Mouse (Mus musculus): ENCODE measurements at regions not wholly inside any gene's neighbourhood (a gene's known extent, or its start where the extent isn't known, plus 50 kb on each side); places are given as distances from the start of the nearest gene placed in this dataset.

DNA sequence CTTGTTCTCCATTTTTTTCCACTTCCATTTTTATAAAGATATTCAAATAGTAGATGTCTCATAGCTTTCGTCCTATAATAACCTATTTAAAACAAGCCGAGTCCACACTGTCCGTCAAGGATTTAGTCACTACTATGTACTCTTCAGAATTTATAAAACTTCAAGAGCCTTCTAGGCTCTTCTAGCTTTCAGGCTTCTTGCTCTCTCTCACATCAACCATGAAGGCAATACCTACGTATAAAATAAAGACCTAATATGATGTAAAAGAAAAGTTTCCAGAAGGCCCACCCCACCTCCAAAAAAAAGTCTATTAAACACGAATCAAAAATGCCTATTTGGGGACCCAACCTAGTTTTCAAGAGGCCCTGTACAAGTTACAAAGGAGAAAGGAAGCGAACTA, 57.0 kb upstream of the Ifne start:
- DNase-seq (ENCODE audit: extremely low spot score in 1 of 2, low spot score in 2 of 2): no peak
- intact Hi-C loops (cut with DNase I): loop anchor here (5.0 kb wide), 2 partner anchors 65 to 190 kb away; no protein-coding TSS in a partner anchor
- no peak for TF ChIP-seq CTCF (IDR thresholded peaks at IDR 0.05)
- no peak overlapping the region for H3K27ac ChIP-seq
- no peak overlapping the region for H3K4me3 ChIP-seq

DNA sequence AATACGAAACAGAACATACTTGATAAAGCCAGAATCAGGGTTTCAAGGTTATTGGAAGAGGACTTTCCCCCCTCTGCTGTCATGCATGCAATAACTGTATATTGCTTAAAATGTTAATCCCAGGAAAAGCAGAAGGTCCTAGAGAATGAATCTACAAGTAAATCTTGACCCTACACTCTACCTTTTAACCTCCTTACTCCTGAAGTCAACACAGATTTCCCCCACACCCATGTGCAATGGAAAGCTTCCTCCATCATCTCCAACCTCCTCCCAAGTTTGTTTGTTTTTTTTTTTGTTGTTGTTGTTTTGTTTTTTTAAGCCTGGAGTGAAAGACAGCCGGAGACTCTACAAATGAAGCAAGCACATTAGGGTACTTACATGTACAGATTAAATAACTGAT, 55.9 kb upstream of the Ifne start:
- no peak for TF ChIP-seq CTCF (IDR thresholded peaks at IDR 0.05)
- no peak overlapping the region for H3K27ac ChIP-seq
- intact Hi-C loops (cut with DNase I): loop anchor here (5.0 kb wide), 2 partner anchors 66 to 191 kb away; no protein-coding TSS in a partner anchor
- no peak for DNase-seq (ENCODE audit: extremely low spot score in 1 of 2, low spot score in 2 of 2)
- no peak overlapping the region for H3K4me3 ChIP-seq

DNA sequence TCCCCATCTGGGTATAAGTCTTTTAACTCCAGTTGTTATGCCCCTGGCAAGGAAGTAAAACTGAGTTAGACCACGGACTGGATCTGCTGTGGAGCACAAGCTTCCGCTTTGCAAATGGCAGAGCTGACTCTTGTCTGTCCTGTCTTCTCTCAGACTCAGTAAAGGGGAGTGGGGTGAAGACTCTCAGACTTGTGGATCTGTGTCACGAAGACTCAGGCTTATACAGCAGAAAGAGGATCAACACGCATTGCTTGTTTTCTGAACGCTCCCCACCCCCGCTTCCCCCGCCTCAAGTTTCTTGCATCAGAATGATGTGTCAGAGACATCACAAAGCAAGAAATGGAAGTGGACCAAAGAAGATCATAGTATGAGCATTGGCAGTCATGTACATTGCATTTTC, 55.3 kb upstream of the Ifne start:
- intact Hi-C loops (cut with DNase I): loop anchor here (5.0 kb wide), 2 partner anchors 67 to 192 kb away; no protein-coding TSS in a partner anchor
- no peak overlapping the region for H3K4me3 ChIP-seq
- TF ChIP-seq CTCF (IDR thresholded peaks at IDR 0.05): no peak
- H3K27ac ChIP-seq: no peak overlapping the region
- DNase-seq (ENCODE audit: extremely low spot score in 1 of 2, low spot score in 2 of 2): no peak

DNA sequence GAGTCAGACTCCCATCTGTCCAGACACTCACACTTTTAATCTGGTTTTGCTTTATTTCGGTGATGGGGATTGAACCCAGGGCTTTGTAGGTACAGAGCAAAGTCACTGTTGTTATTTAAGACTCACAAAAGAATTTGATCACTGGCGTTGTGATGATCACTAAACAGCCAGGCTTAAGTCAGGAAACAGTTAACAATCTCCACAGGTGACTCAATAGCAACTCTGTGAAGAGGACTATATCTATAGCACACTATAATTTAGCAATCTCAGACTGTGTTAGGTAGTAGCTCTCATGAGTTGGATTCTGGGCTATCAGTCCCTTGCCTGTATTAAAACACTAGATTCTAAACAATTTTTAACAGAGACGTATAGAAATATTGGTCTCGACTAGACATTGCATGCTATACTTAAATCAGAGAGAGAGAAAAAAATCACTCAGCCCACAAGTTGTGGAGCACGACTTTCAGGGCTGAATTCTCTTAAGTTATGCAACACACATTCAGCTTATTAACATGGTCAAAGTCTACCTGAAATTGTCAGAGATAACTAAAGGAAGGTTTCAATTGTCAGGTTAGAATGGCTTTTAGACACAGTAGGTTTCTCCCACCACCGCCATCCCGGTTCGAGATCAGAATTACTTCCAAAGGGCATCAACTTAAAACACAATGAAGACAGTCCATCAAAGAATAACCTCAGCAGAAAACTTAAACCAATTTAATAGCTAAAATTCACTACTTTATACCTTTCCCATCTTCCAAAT, 54.4 kb upstream of the Ifne start:
- Histone ChIP-seq H3K4me3 (no peak overlapping the region), H3K27ac (no peak overlapping the region)
- no peak for DNase-seq (ENCODE audit: extremely low spot score in 1 of 2, low spot score in 2 of 2)
- intact Hi-C loops (cut with DNase I): loop anchor here (5.0 kb wide), 2 partner anchors 68 to 193 kb away; no protein-coding TSS in a partner anchor
- no peak for TF ChIP-seq CTCF (IDR thresholded peaks at IDR 0.05)

DNA sequence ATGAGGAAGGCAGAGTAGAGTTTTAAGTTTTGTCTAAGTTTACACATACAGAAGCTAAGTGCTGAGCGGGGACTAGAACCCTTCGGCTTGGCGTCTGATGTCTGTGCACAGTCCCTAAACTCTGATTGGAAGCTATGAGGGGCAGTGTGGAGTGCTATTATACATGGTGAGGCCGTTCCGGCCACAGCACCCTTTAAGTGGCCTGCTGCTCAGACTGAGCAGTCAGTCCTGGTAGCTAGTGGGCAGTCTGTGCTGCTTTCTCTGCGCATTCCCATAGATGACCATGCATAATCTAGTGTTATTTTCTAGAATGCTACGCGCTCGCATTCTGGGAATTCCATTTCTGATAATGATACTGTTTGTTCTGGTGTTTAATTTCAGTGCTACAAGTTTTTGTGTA, 51.2 kb upstream of the Ifne start:
- intact Hi-C loops (cut with DNase I): no loop called here
- H3K27ac ChIP-seq: no peak overlapping the region
- TF ChIP-seq CTCF (IDR thresholded peaks at IDR 0.05): no peak
- H3K4me3 ChIP-seq: no peak overlapping the region
- DNase-seq (ENCODE audit: extremely low spot score in 1 of 2, low spot score in 2 of 2): no peak

Data from left cerebral cortex, adult 2 months (tissue).